Mouse (Mus musculus) cerebellum, postnatal 14 days (tissue): Measurements from ENCODE around the gene Gas7.

ENCODE experiments used
- DNase-seq, 2 experiments: peaks; one replicate each; pipeline ENCODE4 v3.0.0; 2021; ENCODE audit warnings: mixed read lengths in 2 of 2

Gas7 gene

DNA sequence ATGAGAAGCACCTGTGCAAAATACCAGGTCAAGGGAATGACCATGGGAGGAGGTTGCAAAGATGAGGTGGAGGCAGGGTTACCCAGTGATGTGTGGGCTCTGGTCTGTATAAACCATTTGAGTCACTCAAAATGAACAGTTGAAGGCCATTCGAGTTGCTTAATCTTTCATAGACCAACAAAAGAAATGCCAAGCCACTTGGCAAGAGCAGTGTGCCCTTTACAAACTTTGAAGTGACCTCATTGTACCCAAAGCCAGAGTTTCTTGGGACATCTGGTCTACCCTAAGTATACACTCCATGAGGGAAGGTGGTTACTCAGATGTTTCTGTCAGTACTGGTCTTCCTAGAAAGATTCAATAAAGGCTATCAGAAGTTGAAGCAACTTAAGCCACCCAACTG lies 80.5 kb downstream of the Gas7 start:
- DNase-seq, result no peak

DNA sequence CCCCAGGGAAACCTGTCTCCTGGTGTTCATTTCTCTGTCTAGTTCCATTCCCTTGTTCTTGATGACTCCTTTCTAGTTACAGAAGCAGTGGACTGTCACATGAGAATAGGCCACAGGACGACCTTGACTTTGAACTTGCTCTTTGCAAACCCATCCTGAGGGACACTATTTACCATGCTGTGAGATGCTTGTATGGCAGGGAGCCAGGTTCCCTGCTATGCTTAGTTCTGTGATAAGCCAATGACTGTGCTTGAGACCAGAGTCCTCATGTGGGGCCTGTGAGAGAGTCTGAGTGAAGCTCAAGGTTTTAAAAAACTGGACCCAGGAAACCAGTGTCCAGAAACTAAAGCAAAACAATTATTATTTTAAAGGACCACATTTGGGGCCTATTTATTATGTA lies 81.2 kb downstream of the Gas7 start:
- no peak for DNase-seq

DNA sequence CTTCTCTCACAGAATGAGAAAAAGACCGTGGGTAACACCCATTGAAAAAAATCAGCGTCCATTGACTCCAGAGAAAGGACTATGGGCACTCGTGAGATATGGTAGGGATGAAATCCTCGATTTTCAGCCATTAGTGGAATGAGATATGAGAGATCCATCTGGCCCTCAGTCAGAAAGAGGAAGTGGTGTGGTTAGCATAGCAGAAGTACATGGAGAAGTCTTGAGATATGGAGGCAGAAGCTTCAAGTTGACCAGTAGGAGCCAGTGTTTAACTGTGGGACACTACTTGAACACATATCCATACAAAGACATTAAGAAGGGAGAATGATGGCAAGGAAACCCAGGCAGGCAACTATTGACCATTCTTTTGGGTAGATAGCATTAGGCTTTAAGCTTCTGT lies 82.1 kb downstream of the Gas7 start:
- DNase-seq, result no peak

- no peak for DNase-seq
Measured at GRCm38 (mm10) chr11:67538557-67538956, 83.3 kb downstream of the Gas7 start.

DNA sequence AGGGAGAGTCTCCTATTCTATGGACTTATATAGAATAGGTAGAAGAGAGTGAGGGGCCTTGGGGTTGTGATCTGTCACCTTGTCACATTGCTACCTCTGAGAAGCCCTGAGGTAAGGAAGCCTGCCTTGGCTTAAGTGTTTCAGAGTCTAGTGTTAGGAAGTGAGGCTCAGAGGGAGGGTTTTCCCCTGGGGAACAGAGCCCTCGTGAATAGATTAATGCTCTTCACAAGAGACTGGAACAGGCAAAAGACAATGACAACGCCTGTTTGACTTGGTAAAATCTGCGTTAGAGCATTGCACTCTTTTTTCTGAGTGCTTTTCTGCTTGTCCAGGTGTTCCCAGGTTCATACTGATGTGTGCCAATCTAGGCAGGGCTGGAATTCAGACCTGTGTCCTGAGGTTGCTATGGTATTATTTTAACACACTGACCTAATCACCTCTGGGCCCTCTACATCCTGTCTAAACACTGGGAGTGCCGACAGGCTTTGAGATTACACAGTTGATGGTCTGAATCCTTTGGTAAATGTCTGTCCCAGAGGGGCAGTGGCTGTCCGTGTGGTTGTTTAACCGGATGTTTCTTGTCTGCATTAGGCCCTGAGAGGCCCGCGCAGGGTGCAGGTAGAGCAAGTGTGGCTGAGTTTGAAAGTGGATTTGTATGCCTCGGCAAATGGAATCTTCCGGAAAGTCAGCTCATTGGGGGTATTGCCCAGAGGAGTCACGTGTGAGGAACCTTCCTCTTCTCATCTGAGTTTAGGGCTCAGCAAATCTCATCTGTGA lies 89.6 kb downstream of the Gas7 start:
- DNase-seq, result no peak

GRCm38 (mm10) chr11:67546582-67546981 lies 91.3 kb downstream of the Gas7 start:
- DNase-seq, result no peak

- no peak for DNase-seq
Measured at GRCm38 (mm10) chr11:67549306-67549705, 94.1 kb downstream of the Gas7 start.

- no peak for DNase-seq
Measured at GRCm38 (mm10) chr11:67549762-67550488, 94.7 kb downstream of the Gas7 start.

DNA sequence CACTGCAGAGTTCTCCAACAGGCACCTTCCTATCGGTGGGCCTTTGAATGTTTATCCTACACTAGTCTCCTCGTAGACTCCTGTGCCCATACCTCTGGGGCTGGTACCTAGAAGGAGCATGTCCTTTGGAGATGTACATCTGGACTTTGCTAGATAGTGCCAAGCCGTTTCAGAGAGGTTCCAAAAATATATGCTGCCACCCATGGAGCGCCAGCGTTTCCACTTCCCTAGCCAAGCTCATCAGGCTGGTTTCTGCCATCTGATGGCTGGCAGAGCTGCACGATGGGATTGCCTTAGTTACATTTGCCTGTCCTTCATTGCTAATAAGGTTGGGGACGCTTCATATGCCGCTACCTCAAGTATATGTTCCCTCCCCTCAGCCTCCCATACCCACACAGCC lies 97.2 kb downstream of the Gas7 start:
- DNase-seq, result peak; percentile 43 to 63

DNA sequence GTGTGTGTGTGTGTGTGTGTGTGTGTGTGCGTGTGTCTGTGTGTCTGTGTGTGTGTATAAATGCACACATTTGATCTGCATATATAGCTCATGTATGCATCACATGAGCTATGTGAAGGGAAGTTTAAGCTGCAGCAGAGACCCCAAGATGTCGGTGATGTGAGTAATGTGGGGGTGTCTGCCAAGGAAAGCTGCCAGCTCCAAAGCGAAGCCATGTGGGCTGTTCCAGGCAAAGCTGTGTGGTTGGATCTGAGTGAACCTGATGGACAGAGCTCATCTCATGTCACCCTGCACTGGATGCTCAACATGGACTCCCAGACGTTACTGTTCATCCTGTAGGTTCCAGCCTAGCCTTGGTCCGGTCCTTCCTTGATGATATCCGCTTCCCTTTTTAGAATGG lies 99.0 kb downstream of the Gas7 start:
- DNase-seq, result peak; percentile 67 to 73

DNA sequence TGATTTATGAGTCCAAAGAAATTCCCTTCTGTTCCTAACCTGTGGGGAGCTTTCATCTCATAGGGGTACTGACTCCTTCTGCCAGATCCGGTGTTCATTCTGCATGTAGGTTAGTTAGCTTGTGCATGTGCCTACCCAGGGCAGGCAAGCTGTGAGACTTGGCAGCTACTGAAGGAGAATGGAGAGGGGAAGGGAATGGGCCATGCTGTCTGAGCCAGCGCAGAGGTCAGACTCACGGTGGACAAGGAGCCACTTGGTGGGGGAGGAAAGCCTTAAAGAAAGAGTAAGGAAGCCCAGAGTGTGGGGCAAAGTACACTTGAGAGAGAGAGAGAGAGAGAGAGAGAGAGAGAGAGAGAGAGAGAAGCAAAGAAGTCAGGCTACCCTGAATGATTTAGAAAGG lies 101.1 kb downstream of the Gas7 start:
- DNase-seq, result peak; percentile 85 to 88

- DNase-seq, result no peak
Measured at GRCm38 (mm10) chr11:67558772-67559448, 103.7 kb downstream of the Gas7 start.

GRCm38 (mm10) chr11:67559522-67559921 lies 104.3 kb downstream of the Gas7 start:
- DNase-seq, result no peak

GRCm38 (mm10) chr11:67561631-67562030 lies 106.4 kb downstream of the Gas7 start:
- no peak for DNase-seq

DNA sequence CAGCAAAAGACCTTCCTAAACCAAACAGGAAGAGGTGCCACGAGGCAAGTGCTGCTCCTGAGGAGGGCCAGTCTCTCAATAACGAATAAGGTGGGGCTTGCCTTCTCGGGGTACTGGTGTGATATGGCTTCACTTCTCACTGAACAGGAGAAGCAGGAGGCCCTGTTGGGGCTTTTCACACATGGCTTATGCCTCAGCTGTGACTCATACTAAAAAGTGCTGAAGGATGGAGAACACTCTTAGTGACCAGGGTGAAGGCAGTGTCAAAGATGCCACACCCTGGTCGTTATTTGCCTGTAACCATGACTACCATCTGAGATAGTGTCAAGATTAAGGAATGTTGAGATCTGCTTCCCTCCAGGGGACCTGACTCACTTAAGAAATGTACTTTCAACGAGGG lies 107.9 kb downstream of the Gas7 start:
- no peak for DNase-seq

DNA sequence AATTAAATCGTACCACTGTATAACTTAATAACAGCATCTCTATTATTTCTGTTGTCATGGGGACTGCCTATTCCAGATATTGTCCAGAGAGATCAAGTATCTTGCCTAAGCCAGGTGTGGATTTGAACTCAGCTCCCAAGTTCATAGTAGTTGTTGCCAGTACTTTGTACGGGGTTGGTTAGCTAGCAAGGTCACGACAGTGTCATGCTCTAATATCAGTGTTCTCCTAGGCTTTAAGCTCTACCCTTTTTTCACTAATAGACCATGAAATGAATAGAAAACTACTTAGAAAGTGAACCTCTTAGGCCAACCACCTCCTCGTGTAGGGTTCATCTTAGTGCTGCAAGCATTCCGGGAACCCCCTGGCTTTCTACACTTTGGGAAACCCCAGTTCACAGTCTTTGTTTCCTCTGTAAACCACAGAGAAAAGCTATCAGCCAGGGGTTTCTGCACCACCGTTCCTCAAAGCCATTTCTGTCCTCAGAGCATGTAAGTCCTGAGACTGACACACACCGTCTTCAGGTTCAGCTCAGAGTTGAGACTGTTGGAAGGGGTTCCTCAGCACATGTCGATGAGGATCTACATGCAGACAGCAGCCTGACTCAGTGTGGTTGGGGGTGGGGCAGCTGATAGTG lies 108.9 kb downstream of the Gas7 start:
- DNase-seq, result no peak

GRCm38 (mm10) chr11:67565512-67565911 lies 110.3 kb downstream of the Gas7 start:
- no peak for DNase-seq

GRCm38 (mm10) chr11:67566704-67567103 lies 111.5 kb downstream of the Gas7 start:
- no peak for DNase-seq

GRCm38 (mm10) chr11:67567184-67567583 lies 111.9 kb downstream of the Gas7 start:
- DNase-seq, result no peak

DNA sequence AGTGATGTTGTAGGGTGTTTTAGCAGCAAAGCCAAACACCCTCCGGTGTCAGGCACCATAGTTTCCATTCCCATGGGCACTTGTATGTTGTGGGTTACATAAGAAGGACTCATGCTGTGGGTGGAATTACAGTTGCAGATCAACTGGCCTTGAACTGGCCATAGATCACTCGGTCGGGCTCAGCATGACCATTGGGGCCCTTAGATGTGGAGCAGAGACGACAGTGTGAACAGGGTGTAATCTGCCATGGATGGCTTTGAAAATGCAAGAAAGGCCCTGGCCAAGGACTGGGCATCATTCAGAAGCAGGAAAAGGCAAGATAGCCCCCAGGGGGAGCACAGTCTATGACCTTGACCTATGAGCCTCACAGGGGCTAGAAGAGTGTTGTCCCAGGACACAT lies 112.8 kb downstream of the Gas7 start:
- no peak for DNase-seq

DNA sequence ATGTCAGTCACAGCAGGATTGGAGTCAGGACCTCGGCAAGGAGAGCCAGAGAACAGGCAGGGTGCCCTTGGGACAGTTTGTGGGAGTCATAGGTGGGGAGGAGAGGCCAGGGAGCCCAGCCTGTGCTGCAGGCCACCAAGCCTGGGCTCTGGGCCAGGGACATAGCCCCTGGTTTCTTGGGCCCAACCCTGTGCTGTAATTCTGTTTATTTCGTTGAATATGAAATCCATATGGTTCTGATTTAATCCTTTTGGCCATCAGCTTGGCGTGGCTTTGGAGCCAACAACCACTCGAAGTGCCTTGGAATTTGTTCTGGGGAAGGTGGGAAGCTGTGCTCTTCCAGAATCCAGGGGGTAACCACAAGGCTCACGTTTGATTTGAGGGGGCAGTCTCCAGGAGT lies 113.6 kb downstream of the Gas7 start:
- DNase-seq, result no peak

GRCm38 (mm10) chr11:67570947-67571346 lies 115.7 kb downstream of the Gas7 start:
- DNase-seq, result no peak

- DNase-seq, result no peak
Measured at GRCm38 (mm10) chr11:67574344-67574743, 119.1 kb downstream of the Gas7 start.
